Mouse (Mus musculus) Patski (cell line): Measurements from ENCODE around the gene Zbtb46. TPM values are rescaled to one million over a fixed set of nuclear protein-coding genes. Genes with fewer than 3 reads are reported as not detected.
"Not testable (repeated sequence)": the region's sequence is repeated elsewhere in the genome, so short reads cannot be mapped to it uniquely, and the experiment has no call there.

ENCODE experiments used
- ATAC-seq: fragments of 100-300 bp; one replicate; pipeline ENCODE4 v1.8.0; 2021
- CTCF ChIA-PET: fragments of 350-600 bp; sonication (Branson Sonifier 250); formaldehyde crosslinking; loops from one replicate; lab custom pipeline; 2022; ENCODE audit warnings: inconsistent platforms; lab: Charles Lee
- POLR2A ChIA-PET: fragments of 350-600 bp; sonication (Branson Sonifier 250); formaldehyde crosslinking; loops from one replicate; lab custom pipeline; 2022; ENCODE audit warnings: antibody characterized with exemption, inconsistent platforms; lab: Charles Lee
- DNase-seq: peaks from one replicate; pipeline ENCODE4 v3.0.0-alpha.2; 2011; ENCODE audit warnings: low read depth, low spot score
- H3K27me3 ChIP-seq: fragments of 371-371 bp; one replicate; pipeline ENCODE4 v1.5.1; 2021
- CTCF ChIP-seq: fragments of 100-300 bp; IDR thresholded peaks from one replicate; pipeline ENCODE4 v1.5.1; 2021
- in situ Hi-C: fragments of 300-500 bp; cut with MboI; formaldehyde crosslinking; loops from 3 replicates; pipeline ENCODE4 v1.11.1; 2018; ENCODE audit warnings: low pct_unique_long_range_greater_than_20kb, mixed read lengths
- polyA plus RNA-seq: library from polyadenylated mRNA; unstranded; gene quantifications from one replicate; pipeline ENCODE4 v1.2.3, GENCODE M21; 2021

Zbtb46 gene
- 9.4 TPM for polyA plus RNA-seq

DNA sequence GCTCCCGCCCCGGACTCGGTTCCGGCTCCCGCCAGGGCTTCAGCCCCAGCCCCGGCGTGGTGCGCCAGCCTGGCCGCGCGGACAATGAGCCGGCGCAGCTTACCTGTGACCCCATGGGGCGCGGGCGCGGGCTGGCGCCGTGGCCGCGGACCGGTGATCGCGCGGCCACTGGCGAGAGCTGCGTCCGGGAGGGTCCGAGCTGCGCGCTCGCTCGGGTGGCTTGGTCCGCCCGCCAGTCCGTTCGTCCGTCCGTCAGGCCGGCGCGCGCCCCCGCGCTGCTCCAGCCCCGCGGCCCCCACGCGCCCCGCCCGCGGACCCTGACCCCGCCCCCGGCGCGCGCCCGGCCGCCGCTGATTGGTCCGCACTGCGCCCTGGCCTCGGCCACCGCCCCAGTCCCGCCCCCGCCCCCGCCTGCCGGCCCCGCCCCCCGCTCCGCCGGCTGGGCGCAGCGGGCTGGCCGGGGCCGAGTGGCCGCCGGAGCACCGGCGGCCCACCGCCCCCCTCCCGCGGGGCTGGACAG is at the start of gene Zbtb46:
TSS of gene Zbtb46 (minus strand) at position 274 of the 520 bp plus-strand sequence.
- TF ChIP-seq CTCF = no peak
- POLR2A ChIA-PET = interaction anchor here (1.2 to 1.7 kb wide), 2 partner anchors 36 to 64 kb away, joined by 3 read pairs; no protein-coding TSS in a partner anchor
- CTCF ChIA-PET = interaction anchor here (1.1 kb wide), 1 partner anchor 41 kb away, joined by 3 read pairs; no protein-coding TSS in a partner anchor
- ATAC-seq (peak; percentile 82), DNase-seq (no peak)
- in situ Hi-C loops = loop anchor here (5.0 kb wide), 1 partner anchor 42 kb away; no protein-coding TSS in a partner anchor
- H3K27me3 ChIP-seq = no peaks in the 10 kb centered on the region

GRCm38 (mm10) chr2:181498644-181499043 is 39.4 kb upstream of the Zbtb46 start:
- ATAC-seq = no peak
- in situ Hi-C loops = no loop called here
- ChIA-PET POLR2A (interaction anchor here (1.2 kb wide), 1 partner anchor 15 kb away, joined by 3 read pairs; no protein-coding TSS in a partner anchor), CTCF (interaction anchor here (0.8 to 3.1 kb wide), 6 partner anchors 9 to 166 kb away, joined by 3 to 13 read pairs (median 6); no protein-coding TSS in a partner anchor)
- no peak for TF ChIP-seq CTCF
- DNase-seq = no peak
- H3K27me3 ChIP-seq = no peaks in the 10 kb centered on the region

DNA sequence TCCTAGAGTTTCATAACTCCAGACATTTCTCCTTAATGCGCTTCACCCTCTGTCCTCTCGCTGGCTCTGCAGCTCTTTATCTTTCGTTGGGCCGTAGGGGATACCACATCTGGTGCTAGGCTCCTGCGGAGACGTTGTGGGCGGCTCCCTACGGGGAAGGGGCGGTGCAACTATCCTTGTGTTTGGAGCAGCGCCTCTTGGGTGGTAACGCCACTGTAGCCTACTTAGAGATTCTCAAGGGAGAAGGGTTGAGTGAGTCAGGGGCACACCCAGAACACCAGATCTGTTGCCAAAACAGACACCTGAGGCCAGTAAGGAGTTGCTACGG is 38.3 kb upstream of the Zbtb46 start:
- in situ Hi-C loops = no loop called here
- POLR2A ChIA-PET = interaction anchor here (0.6 kb wide), 1 partner anchor 14 kb away, joined by 3 read pairs; no protein-coding TSS in a partner anchor
- ATAC-seq = peak; percentile 81
- no peak for TF ChIP-seq CTCF
- no peaks in the 10 kb centered on the region for H3K27me3 ChIP-seq
- peak; percentile 43 for DNase-seq
- CTCF ChIA-PET = interaction anchor here (1.1 to 3.6 kb wide), 8 partner anchors 12 to 108 kb away, joined by 3 to 44 read pairs (median 7); partner anchors contain the start of gene Dnajc5

- H3K27me3 ChIP-seq = no peaks in the 10 kb centered on the region
- ChIA-PET CTCF (interaction anchor here (0.7 to 3.6 kb wide), 19 partner anchors 9 to 310 kb away, joined by 3 to 44 read pairs (median 5); partner anchors contain the start of genes Dnajc5 and Ppdpf), POLR2A (interaction anchor here (0.6 to 1.9 kb wide), 6 partner anchors 14 to 121 kb away, joined by 3 to 7 read pairs (median 4); no protein-coding TSS in a partner anchor)
- in situ Hi-C loops = no loop called here
- ATAC-seq (peak; percentile 94), DNase-seq (peak; percentile 81)
- no peak for TF ChIP-seq CTCF
Observed at GRCm38 (mm10) chr2:181496831-181497547, 37.8 kb upstream of the Zbtb46 start, which contains the start of gene Tpd52l2. TSS of gene Tpd52l2 (plus strand) at chr2:181497142.

DNA sequence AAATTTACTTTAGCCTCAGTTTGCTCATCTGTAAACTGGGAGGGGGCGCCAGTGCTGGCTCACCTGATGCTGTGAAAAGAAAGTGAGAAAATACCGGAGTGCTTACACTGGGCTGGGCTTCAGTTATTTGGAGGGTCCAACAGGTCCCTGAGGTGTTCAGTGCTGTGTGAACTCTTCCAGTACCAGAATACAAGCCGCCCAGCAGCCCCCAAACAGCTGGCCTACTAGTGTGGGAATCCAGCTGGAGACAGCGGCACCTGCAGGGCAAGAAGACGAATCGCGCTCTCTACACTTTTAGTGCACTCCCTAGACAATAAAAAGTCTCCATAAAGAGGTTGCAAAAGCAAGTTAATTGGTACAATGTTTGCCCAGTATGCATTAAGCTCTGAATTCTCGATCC is 37.1 kb upstream of the Zbtb46 start:
- DNase-seq (no peak), ATAC-seq (peak; percentile 38)
- peak; percentile 92 for TF ChIP-seq CTCF
- H3K27me3 ChIP-seq = no peaks in the 10 kb centered on the region
- CTCF ChIA-PET = interaction anchor here (0.7 to 3.6 kb wide), 19 partner anchors 9 to 310 kb away, joined by 3 to 44 read pairs (median 5); partner anchors contain the start of genes Dnajc5 and Ppdpf
- in situ Hi-C loops = no loop called here
- POLR2A ChIA-PET = interaction anchor here (0.9 to 1.9 kb wide), 5 partner anchors 22 to 120 kb away, joined by 3 to 7 read pairs (median 3); partner anchors contain the start of gene Zbtb46

DNA sequence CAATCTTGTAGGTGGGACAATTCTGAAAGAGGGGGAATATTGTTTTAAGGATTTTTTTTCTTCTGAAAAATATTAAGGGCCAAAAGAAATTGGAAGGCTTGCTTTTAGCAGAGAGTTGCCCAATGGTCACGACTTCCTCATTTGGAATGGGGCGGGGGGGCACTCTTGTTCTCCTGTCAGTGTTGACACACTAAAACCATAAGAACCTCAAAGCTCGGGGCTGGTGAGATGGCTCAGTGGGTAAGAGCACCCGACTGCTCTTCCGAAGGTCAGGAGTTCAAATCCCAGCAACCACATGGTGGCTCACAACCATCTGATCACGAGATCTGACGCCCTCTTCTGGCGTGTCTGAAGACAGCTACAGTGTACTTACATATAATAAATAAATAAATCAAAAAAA is 36.6 kb upstream of the Zbtb46 start:
- not testable (repeated sequence) for ATAC-seq

DNA sequence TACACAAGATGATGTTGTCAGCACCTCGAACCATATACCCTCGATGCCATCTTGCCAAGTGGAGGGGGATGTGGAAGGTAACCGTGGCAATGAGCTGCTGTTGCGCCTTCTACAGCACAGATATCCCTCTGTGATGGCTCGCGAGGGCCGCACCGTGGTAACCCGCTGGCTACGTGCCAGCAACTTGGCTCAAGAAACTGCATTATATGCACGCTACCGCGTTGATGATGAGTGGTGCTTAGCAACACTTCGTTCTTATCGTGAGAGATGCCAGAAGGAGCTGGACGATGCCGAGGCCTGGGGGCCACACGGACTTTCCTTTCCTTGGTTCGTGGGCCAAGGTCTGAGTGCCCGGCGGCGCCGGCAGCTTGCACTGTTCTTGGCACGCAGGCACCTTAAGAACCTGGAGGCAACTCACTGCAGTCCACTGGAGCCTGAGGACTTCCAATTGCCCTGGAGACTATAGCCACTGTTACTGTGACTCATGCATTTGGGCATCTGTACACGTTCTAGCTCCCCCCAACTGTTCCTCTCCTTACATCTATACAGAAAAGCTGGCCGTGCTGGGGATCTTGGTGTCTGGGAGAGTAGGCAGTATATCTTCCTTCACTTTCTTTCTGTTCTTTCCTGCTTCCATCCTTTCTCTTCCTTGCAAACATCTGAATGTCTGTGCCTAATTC is 35.2 kb upstream of the Zbtb46 start:
- no peaks in the 10 kb centered on the region for H3K27me3 ChIP-seq
- no peak for DNase-seq
- in situ Hi-C loops = no loop called here
- CTCF ChIA-PET = interaction anchor here (1.8 to 3.6 kb wide), 4 partner anchors 9 to 83 kb away, joined by 3 to 44 read pairs (median 10); partner anchors contain the start of gene Dnajc5
- ATAC-seq = no peak
- no peak for TF ChIP-seq CTCF
- POLR2A ChIA-PET = interaction anchor here (0.8 to 1.5 kb wide), 2 partner anchors 11 to 31 kb away, joined by 3 read pairs; no protein-coding TSS in a partner anchor

More for the DNA sequence above, 36.6 kb upstream of the Zbtb46 start:
- ChIA-PET POLR2A (interaction anchor here (1.1 to 1.9 kb wide), 4 partner anchors 23 to 120 kb away, joined by 3 to 7 read pairs (median 4); partner anchors contain the start of gene Zbtb46), CTCF (interaction anchor here (1.0 to 3.6 kb wide), 16 partner anchors 8 to 309 kb away, joined by 3 to 44 read pairs (median 6); partner anchors contain the start of genes Dnajc5 and Ppdpf)
- H3K27me3 ChIP-seq, DNase-seq, in situ Hi-C loops: not testable (repeated sequence)

DNA sequence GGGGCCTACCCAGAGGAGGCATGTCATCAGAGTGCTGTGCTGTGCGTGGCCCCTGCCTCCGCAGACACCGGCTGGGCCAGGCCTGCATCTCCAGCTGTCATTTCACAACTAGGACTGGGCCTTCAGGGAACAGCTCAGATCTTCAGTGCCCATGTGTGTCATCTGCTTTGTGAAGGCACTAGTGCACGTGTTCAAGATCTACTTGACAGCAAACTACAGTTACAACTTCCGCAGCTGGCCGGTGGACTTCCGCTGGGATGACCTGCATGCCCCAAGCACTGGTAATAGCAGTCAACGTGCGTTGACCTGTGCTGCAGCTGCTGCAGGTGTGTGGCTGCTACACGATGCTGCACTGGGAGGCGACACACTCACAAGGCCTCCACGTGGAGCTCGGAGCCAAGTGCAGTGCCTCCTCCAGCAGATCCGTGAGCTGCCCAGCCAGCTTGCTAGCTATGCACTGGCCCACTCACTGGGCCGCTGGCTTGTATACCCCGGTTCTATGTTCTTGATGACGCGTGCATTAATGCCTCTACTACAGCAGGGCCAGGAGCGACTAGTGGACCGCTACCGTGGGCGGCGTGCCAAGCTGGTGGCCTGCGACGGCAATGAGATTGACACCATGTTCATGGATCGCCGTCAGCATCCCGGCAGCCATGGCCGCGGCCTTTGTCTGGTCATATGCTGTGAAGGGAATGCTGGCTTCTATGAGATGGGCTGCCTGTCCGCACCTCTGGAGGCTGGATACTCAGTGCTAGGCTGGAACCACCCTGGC is 34.1 kb upstream of the Zbtb46 start, which contains the start of gene Abhd16b:
TSS of gene Abhd16b (plus strand) at position 51 of the 772 bp plus-strand sequence.
- POLR2A ChIA-PET = interaction anchor here (0.6 to 1.5 kb wide), 3 partner anchors 11 to 79 kb away, joined by 3 read pairs; no protein-coding TSS in a partner anchor
- CTCF ChIA-PET = interaction anchor here (1.1 to 3.0 kb wide), 4 partner anchors 75 to 186 kb away, joined by 3 to 11 read pairs (median 3); no protein-coding TSS in a partner anchor
- H3K27me3 ChIP-seq = no peaks in the 10 kb centered on the region
- DNase-seq (no peak), ATAC-seq (no peak)
- in situ Hi-C loops = no loop called here
- no peak for TF ChIP-seq CTCF

DNA sequence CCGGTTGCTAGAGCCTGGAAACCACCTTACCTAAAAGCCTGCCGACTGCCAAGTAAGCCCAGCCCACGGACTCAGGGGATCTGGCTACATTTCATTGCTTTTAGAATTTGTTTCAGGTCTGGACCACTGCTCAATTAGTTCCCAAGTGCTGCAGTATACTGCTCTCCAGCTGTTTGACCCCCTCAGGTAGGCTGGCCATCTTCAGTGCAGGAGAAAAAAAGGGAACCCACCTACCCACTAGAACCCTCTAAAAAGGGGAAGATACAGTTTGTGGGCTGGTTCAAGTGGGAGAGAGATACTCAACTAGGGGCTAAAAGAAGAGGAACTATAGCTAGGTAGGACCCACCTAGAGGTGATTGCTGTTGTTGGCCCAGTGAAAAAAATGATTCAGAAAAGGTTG is 33.0 kb upstream of the Zbtb46 start:
- ATAC-seq (no peak), DNase-seq (no peak)
- no peaks in the 10 kb centered on the region for H3K27me3 ChIP-seq
- no peak for TF ChIP-seq CTCF
- ChIA-PET POLR2A (interaction anchor here (0.6 to 1.0 kb wide), 2 partner anchors 10 to 80 kb away, joined by 3 read pairs; no protein-coding TSS in a partner anchor), CTCF (interaction anchor here (1.1 to 3.0 kb wide), 4 partner anchors 26 to 187 kb away, joined by 3 to 11 read pairs (median 3); no protein-coding TSS in a partner anchor)
- in situ Hi-C loops = no loop called here
